Mouse (Mus musculus) ovary, postnatal 14 days (tissue): ENCODE measurements around the gene Ddx39b.

Experiments used
- DNase-seq: peaks from one replicate; pipeline ENCODE4 v3.0.0; 2022; ENCODE audit warnings: low spot score

Gene Ddx39b

GRCm38 (mm10) chr17:35241305-35242014, at the start of gene Ddx39b:
Ddx39b (plus strand) TSS chr17:35241746.
- peak; percentile 93 for DNase-seq

DNA sequence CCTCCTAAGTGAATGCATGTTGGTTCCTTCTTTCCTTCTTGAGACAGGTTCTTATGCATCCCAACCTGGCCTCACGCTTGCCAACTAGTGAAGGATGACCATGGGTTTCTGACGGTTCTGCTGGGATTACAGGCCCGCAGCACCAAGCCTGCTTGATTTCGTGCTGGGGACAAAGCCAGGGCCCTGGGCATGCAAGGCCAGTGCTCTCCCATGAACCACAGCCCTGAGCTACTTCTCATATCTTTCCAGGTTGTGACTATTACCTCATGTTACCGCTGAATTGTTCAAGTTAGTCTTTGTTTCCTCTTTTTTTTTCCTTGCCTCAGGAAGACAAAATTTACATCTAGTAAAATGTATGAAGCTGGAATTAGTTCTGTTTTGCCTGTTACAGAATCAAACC, 48.6 kb upstream of the Ddx39b start:
- no peak for DNase-seq

DNA sequence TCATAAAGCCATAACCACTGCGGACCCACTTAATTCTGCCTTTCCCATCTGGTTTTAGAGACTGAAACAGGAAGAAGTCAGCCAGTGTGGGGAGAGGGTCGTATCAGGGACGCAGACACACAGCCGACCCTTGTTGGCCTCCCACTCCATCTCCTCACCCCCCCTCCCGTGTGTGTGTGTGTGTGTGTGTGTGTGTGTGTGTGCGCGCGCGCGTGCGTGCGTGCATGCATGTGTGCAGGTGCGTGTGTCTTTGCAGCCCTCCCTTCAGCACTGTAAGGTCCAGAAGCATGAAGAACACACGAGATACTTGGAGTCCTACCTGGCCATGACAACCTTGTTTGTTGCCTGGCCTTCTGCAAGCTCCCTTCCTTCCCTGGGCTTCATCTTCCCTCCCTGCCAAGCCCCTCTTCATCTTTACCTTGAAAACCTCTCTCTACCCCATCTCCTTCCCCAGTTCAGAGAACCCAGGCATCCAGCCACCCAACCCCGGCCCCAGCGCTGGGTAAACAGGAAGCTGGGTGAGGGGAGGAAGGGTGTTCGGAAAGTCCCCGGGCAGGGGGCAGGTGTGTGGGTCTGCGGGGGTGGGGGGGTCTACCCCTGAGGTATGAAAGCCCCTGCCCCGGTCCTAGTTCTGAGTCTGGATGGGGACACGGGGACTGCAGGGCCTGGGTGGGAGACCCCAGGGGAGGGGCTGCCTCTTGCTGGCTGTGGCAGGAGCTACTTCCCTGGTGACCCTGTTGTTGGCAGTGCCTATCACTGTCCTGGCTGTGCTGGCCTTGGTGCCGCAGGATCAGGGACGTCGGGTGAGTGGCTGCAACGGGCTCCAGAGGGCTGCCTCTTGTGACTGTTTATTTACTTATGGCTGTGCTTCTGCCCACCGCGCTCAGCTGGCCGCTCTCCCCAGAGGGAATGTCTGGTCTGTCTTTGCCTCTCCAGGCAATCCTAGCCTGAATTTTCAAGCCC, 47.4 kb upstream of the Ddx39b start, which contains the start of gene Ltb:
Gene Ltb, plus strand, starts transcription at position 559 of the 963 bp plus-strand sequence.
- DNase-seq: no peak

GRCm38 (mm10) chr17:35194844-35195630, 46.5 kb upstream of the Ddx39b start:
- no peak for DNase-seq

- DNase-seq: peak; percentile 75
Observed at GRCm38 (mm10) chr17:35195631-35196320, 45.8 kb upstream of the Ddx39b start.

DNA sequence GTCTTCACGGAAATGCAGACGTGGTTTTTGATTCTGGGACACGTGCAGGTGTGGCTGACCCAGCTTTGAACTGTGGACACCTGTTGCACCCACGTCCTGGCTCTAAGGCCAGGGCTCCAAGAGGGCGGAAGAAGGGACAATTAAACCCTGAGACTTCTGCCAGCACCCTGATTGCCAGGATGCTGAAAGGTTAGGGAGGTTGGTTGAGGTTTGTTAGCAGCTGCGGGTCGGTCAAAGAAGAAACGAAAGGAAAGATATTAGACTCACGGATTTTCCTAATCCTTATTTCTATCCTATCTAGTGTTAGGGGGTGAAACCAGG, 45.3 kb upstream of the Ddx39b start:
- DNase-seq: no peak

- DNase-seq: no peak
Observed at GRCm38 (mm10) chr17:35197126-35197525, 44.4 kb upstream of the Ddx39b start.

GRCm38 (mm10) chr17:35198029-35198428, 43.5 kb upstream of the Ddx39b start:
- DNase-seq: no peak

DNA sequence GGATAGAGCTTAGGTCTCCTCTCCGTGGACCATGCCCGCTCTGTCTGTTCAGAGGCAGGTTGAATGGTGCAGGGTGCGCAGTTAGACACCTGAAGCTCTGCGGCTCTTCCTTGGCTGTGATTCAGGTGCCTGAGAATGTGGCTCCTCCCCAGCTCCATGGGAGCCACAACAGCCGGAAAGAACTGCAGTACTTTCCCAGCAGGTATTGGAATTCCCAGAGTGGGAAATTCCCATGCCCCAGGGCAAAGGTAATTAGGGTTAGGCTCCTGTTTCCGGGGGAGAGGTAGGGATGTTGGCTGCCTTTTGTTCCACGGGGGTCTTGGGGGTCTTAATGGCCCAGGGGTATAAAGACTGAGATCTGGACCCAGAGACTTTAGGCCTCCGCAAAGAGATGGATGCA, 42.6 kb upstream of the Ddx39b start:
- DNase-seq: no peak

DNA sequence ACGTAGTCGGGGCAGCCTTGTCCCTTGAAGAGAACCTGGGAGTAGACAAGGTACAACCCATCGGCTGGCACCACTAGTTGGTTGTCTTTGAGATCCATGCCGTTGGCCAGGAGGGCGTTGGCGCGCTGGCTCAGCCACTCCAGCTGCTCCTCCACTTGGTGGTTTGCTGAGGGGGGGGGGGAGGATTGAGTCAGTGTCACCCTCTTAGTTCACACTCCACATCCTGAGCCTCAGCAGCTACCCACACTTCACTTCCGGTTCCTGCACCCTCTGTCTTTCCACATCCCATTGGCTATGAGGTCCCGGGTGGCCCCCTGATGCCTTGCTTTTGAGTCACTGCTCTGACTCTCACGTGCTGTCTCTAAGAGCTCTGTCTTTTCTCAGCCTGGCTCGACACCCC, 41.1 kb upstream of the Ddx39b start:
- DNase-seq: no peak

DNA sequence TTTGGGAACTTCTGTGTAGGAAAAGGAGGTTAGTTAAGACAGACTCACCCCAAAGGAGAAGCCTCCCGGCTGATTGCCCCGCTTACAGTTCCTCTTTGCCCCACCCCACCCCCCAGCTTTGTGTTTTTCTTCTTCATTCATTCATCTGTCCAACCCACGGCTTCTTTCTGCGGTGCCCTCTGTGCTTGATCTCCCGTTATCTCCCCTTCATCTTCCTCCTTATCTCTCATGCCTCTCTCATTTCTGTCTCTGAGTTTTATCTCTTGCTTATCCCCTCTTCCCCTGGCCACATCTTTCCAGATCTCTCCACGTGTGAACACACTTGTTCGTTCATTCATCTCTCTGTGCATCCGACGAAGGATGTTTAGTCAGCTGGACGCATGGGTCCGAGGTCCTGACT, 40.4 kb upstream of the Ddx39b start:
- DNase-seq: no peak

GRCm38 (mm10) chr17:35201787-35202186, 39.8 kb upstream of the Ddx39b start, which contains the start of gene Tnf:
Tnf (minus strand) TSS chr17:35202007.
- peak; percentile 28 for DNase-seq

DNA sequence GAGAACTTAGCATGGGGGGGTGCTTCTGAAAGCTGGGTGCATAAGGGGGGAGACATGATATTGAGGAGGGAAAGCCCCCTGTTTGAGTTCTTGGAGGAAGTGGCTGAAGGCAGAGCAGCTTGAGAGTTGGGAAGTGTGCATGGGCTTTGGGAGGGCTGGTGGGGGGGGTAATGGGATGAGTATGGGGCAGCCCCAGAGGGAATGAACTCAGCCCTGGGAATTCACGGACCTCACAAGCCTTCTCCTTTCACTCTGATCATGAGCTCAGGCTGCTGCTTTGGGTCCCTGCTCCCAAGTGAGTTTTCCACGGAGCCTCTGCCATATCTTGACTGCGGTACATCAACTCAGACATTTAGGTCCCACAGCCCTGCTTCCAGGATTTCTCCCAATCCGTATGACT, 39.1 kb upstream of the Ddx39b start:
- DNase-seq: no peak

DNA sequence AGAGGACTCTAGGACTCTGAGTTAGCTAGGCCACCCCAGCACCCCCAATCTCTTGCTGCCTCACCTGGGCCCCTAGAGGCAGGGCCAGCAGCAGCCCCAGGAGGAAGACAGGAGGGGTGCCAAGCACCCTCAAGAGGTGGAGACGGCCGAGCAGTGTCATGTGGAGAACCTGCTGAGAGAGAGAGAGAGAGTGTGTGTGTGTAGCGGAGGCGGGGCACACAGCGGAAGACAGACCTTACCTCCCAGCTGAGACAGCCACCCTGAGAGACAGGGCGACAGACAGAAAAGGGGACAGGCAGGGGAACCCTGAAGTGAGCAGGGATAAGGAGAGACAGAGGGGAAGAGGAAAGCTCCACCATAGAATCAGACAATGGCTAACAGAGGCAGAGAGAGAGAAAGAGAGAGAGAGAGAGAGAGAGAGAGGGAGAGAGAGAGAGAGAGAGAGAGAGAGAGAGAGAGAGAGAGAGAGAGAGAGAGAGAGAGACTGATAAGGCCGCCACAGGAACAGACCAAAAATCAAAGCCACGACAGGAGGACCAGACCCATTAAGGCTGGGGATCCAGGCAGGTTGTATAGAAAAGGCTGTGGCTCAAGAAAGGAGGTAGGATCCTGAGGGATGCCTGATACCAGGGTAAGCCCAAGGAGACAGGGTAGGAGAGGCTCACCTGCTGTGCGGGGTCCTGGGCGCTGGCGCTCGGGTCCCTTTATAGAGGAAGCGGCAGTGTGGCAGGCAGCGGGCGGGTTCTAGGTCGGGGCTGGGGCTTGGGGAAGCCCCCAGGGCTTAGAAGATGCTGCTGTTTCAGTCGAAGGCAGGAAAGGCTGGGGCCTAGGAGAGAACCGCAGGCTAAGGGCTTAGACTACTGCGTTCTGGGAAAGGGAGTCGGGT, 36.8 kb upstream of the Ddx39b start, which contains the start of gene Lta:
Gene Lta, minus strand, starts transcription at position 858 of the 886 bp plus-strand sequence.
- no peak for DNase-seq

DNA sequence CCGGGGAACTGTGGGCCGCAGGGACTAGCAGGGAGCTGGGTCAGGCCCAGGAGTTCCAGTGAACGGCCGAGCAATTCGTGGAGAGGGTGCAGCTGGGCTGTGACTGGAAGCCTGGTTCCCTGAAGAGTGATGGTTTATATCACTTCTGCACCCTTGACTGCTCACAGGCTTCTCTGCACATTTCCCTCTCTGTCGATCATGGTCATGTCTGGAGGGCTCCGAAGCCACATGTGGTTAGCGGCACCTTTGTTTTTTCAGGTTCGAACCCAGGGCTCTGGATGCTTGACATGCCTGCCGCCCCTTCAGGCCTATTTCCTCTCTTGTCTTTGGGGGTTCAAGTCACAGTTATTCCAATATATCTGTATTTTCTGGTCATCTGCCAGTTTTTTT, 36.2 kb upstream of the Ddx39b start:
- no peak for DNase-seq

DNA sequence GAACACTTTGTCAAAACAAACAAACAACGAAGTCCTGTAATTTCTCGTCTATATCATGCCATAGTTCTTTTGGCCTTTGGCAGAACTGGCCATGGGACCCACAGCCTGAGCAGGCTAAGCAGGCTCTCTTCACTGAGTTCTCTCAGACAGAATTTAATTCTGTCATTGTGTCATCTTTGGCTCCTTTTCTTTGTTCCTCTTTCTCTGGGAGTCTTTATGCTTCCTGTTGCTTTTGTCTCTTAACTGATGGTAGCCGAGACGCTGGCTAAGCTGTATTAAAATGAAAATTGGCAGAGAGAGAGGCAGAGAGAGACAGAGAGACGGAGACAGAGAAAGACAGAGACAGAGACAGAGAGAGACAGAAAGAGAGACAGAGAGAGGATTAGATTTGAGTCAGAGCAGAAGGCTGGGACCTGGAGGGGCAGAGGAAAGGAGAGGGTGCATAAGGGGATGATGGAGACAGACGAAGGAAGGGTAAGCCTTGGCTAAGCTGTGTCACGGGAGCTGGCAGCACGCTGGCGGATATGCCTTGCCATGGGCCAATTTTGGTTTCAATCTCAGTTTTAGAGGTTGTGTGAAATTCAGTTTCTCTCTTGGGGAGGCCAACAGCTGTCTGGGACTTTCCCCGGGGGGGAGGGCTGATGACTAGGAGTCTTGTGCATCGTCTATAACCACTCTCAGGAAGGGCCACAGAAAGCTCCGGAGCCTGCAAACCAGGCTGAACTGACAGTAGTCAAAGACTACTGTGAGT, 31.6 kb upstream of the Ddx39b start:
- DNase-seq: no peak

GRCm38 (mm10) chr17:35210593-35210992, 31.0 kb upstream of the Ddx39b start:
- DNase-seq: no peak

DNA sequence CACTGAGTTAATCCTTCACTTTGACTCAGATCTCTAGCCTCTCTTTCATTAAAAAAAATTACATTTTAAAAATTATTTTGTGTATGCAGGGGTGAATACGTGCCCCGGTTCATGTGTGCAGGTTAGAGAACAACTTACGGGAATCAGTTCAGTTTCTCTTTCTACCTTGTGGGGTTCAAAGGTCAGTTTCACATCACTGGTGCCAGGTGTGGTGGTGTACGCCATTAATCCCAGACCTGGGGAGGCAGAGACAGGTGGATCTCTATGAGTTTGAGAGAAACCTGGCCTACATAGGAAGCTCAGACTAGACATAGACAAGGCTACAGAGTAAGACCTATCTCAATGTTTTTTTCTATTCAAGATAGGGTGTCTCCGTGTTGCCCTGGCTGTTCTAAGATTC, 28.5 kb upstream of the Ddx39b start:
- DNase-seq: no peak

- no peak for DNase-seq
Observed at GRCm38 (mm10) chr17:35218516-35219193, 22.9 kb upstream of the Ddx39b start.
